Mouse (Mus musculus) left cerebral cortex, adult 11 months (tissue): ENCODE data around the gene Mphosph10.

ENCODE experiments used
- DNase-seq: peaks from one replicate; pipeline ENCODE4 v3.0.0; 2022; ENCODE audit warnings: low spot score

Mphosph10 gene

GRCm38 (mm10) chr7:64351087-64351486 is 41.0 kb downstream of the Mphosph10 start:
- peak; percentile 66 for DNase-seq

- DNase-seq, result peak; percentile 32
These were observed 42.8 kb downstream of the Mphosph10 start for GRCm38 (mm10) chr7:64349147-64349861.

- no peak for DNase-seq
These were observed 44.3 kb downstream of the Mphosph10 start for GRCm38 (mm10) chr7:64347813-64348212.

- DNase-seq, result no peak
These were observed 59.4 kb downstream of the Mphosph10 start for GRCm38 (mm10) chr7:64332686-64333085.

- no peak for DNase-seq
These were observed 60.8 kb downstream of the Mphosph10 start for GRCm38 (mm10) chr7:64331309-64331708.

- DNase-seq, result no peak
These were observed 64.6 kb downstream of the Mphosph10 start for GRCm38 (mm10) chr7:64327486-64327885.

GRCm38 (mm10) chr7:64326892-64327291 is 65.2 kb downstream of the Mphosph10 start:
- DNase-seq, result peak; percentile 69
